Mouse (Mus musculus) gastrocnemius, adult 2 months (tissue): ENCODE measurements at regions not wholly inside any gene's neighbourhood (a gene's known extent, or its start where the extent isn't known, plus 50 kb on each side); places are given as distances from the start of the nearest gene placed in this dataset.

Experiments used
- DNase-seq: peaks from one replicate; pipeline ENCODE4 v3.0.0; 2022
- H3K27ac ChIP-seq: fragments of 200-600 bp; 2 replicates; pipeline ENCODE4 v1.8.1; 2022; ENCODE audit warnings: mild to moderate bottlenecking
- H3K4me3 ChIP-seq: fragments of 200-600 bp; 2 replicates; pipeline ENCODE4 v1.8.1; 2022; ENCODE audit warnings: mild to moderate bottlenecking, moderate library complexity
- CTCF ChIP-seq: fragments of 200-600 bp; IDR thresholded peaks from 2 replicates; pipeline ENCODE4 v1.8.1; 2022; ENCODE audit warnings: antibody characterized with exemption, mild to moderate bottlenecking, moderate library complexity
- intact Hi-C: fragments of 180-260 bp; cut with DNase I; formaldehyde crosslinking; loops from one replicate; pipeline ENCODE4 v1.15.1; 2025

DNA sequence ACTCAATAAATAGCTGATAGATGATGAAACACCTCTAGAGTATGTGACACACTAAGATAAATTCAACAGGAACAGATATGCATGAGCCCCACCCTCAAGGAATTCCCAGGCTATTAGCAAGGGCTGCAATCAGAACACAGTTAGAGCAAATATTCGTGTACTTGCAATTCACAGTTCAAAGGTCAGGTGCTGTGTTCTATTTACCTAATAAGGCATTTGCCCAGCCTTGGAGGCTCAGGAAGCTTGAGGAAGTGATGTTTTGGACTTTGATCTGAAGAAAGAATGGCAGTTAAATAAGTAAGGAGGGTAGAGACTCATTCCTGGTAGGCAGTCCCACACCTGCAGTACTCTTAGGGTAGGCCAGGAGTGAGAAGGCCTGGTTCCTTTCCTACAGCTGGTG lies 60.3 kb upstream of the Ifngr1 start:
- no peak for TF ChIP-seq CTCF
- intact Hi-C loops = no loop called here
- Histone ChIP-seq H3K4me3 (no peak overlapping the region), H3K27ac (no peak overlapping the region)
- no peak for DNase-seq

DNA sequence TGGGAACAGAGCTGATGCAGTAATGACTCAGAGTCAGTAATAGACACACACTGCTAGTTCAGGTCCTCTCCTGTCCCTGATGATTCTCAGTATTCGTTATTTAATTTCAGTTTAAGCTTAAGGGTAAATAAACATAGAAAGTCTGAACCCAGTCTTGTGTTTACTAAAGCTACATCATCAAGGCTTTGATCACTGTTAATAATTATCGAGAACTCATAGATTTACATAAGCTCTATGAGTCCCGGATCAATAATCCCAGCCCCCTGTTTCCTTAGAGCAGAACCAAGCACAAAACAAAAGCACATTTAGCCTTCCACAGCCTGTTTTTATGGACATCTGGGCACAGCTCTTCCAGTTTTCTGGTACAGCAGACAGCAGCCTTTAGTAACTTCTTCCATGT lies 59.0 kb upstream of the Ifngr1 start:
- Histone ChIP-seq H3K27ac (no peak overlapping the region), H3K4me3 (no peak overlapping the region)
- TF ChIP-seq CTCF = no peak
- no peak for DNase-seq
- intact Hi-C loops = no loop called here

DNA sequence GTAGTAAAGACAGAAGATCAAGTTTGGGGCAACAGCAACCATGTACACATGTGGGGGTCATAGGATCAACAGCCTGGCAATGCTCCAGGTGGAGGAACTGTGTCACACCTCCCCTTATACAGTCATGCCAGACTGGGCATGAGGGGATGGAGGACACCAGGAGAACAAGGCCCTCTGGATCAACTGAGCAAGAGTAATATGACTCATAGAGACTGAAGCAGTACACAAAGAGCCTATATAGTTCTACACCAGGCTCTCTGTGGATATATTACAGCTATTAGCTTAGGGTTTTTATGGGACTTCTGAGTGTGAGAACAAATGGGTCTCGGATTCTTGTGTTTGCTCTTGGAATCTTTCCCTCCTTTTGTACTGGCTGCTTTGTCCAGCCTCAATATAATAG lies 57.9 kb upstream of the Ifngr1 start:
- Histone ChIP-seq H3K27ac (no peak overlapping the region), H3K4me3 (no peak overlapping the region)
- intact Hi-C loops = no loop called here
- TF ChIP-seq CTCF = no peak
- DNase-seq = no peak
